Mouse (Mus musculus) embryonic fibroblast, embryonic 13.5 days (primary cell): ENCODE measurements around the gene 1700021F07Rik.

ENCODE experiments used
- CTCF ChIP-seq: IDR thresholded peaks from 2 replicates; pipeline ENCODE4 v1.5.1; 2011; ENCODE audit warnings: mild to moderate bottlenecking, control low read depth, low read length, moderate library complexity, borderline replicate concordance; ENCODE audit not compliant: insufficient read depth
- POLR2A ChIP-seq: IDR thresholded peaks from 2 replicates; pipeline ENCODE4 v1.6.1; 2011; ENCODE audit warnings: low read depth, mild to moderate bottlenecking, control low read depth, low read length, moderate library complexity

GRCm38 (mm10) chr2:173532711-173533462 lies 10.5 kb downstream of the 1700021F07Rik start:
- no peak for TF ChIP-seq POLR2A
- TF ChIP-seq CTCF = no peak
